Mouse (Mus musculus): Measurements from ENCODE around the gene Mroh9. TPM values are rescaled to one million over a fixed set of nuclear protein-coding genes. Genes with fewer than 3 reads are reported as not detected.

The Mroh9 gene
- polyA plus RNA-seq, 1 experiment from 2014 or later, result not detected

Other genes with a start within 250 kb of the Mroh9 start
- 29.4 and 34.5 TPM in 2 replicates for gene Fmo1, start 219.1 kb downstream of the Mroh9 start, polyA plus RNA-seq (2015; fragmentation: Nextera tagmentation; extraction: Ambion mirVana)
- gene Fmo2, start 186.9 kb downstream of the Mroh9 start, polyA plus RNA-seq (2015; fragmentation: Nextera tagmentation; extraction: Ambion mirVana), result 0.13 and 0.14 TPM in 2 replicates
- gene Fmo6, start 148.2 kb downstream of the Mroh9 start, polyA plus RNA-seq (2015; fragmentation: Nextera tagmentation; extraction: Ambion mirVana), result not detected in 2 replicates
- gene Fmo3, start 101.1 kb downstream of the Mroh9 start, polyA plus RNA-seq (2015; fragmentation: Nextera tagmentation; extraction: Ambion mirVana), result not detected in 2 replicates
- gene Prrx1, start 228.0 kb upstream of the Mroh9 start, polyA plus RNA-seq (2015; fragmentation: Nextera tagmentation; extraction: Ambion mirVana), result 0.31 and 0.33 TPM in 2 replicates